Mouse (Mus musculus) adrenal gland, adult 8-10 months (tissue): ENCODE measurements at regions not wholly inside any gene's neighbourhood (a gene's known extent, or its start where the extent isn't known, plus 50 kb on each side); places are given as distances from the start of the nearest gene placed in this dataset.
A peak's percentile ranks its signal among the peaks of the same experiment; 100 is the strongest.

Experiments used
- DNase-seq: peaks from one replicate; pipeline ENCODE4 v3.0.0; 2022

DNA sequence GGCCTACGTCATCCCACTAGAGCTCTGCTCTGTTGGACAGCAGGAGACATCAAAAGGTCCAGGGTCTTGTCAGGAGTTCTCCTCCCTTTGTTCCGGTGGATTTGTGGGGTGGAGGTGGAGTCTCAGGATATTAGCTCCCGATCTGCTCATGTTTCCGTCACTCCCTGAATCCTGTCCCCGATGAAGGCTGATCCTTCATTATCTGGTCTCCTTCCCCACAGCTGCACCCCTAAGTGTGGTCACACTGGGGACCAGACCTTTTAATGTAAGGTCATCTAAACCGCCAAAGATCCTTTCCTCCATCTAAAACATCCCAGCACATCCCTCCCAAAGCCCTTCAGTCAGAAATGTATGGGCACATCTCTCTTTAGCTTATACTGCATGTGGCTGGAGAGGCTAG, 215.6 kb upstream of the Ccdc122 start:
- no peak for DNase-seq

DNA sequence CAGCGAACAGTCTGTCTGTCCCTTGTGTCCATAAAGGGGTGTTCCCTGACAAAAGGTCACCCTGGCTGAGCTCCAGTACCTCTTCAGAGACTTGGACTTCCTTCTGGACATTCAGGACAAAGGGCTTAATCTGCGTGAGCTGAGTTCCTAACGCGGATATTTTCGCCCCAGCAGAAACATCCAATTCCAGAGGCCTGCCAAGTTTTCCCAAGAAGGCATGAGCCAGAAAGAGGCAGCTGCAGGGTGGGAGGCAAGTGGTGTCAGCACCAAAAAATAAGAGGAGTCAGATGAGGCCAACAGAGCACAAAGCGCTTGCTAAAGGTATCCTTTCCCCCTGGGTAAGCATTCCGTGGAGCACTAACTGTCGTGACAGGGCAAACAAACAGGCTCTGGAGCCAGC, 216.9 kb upstream of the Ccdc122 start:
- peak; percentile 77 for DNase-seq

DNA sequence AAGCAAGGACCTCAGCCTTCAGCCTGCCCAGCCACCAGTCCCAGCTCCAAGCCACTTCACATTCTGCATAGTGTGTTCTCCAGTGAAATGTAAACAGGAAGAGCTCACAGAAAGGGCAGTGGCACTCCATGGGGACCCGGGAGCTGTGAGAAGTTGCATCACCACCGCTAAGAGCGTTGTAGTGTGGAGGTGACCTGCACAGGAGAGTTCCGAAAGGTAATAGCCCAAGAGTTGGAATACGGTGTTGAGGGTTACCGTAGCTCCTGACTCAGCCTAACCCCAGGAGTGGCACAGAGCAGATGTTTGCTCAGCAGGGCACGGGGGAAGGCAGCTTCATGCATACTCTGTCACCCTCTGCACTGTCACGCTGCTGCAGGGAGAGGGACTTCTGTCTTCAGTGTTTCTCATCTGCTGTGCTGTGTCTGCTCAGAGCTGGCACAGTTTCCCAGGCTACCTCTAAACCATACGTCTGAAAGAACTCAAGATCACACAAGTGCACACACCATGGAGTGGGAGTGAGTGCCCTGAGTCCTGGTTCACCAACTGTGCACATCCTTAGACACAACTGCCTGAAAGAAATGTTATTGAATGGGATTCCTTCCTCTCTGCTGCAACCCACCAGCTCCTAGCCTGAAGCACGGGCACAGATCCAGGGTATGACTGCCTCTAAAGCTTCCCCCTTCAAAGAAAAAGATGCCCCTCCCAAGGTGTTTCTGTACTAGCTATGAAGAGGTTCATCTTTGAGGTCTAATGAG, 218.1 kb upstream of the Ccdc122 start:
- DNase-seq: no peak

DNA sequence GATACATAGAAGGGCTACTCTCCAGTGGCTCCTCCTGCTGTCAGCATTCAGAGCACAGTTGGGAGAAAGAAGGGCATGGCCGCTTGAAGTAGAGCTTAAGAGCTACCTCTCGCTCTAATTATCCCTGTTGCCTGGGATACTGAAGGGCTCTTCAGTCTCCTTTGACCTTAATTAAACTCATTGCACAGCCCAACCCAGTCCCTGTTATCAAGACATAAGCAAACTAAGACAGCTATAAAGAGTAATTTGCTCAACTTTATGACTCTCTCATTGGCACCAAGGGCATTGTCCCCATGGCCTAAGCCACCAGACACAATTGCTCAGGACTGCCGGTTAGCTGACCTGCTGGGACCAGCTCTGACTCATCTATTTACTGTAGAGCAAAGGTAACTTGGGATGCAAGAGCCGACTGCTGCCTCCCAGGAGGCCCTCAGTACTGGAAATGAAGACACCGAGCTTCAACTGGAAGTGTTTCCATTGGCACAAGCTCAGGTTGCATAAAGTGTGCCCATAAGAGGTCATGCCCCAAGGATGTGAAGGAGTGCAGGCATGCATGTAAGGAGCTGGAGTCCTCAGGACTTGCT, 219.3 kb upstream of the Ccdc122 start:
- DNase-seq: peak; percentile 30

DNA sequence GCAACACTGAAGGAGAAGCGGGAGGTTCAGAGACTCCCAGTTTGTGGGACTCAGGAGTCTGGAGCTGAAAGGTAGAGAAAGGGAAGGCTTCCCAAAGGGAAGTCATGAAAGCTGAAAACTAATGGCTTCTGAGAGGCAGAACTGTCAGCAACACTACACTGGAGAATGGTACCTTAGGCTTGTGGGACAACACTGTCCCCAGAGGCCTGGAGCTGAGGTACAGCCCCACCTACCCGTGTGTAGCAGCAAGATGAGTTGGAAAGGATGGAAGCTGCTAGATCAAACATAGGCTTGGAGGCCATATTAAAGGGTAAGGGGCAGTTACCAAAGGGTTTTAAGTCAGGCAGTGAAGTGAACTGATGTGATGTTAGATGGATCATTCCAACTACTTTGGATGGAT, 219.9 kb upstream of the Ccdc122 start:
- no peak for DNase-seq

DNA sequence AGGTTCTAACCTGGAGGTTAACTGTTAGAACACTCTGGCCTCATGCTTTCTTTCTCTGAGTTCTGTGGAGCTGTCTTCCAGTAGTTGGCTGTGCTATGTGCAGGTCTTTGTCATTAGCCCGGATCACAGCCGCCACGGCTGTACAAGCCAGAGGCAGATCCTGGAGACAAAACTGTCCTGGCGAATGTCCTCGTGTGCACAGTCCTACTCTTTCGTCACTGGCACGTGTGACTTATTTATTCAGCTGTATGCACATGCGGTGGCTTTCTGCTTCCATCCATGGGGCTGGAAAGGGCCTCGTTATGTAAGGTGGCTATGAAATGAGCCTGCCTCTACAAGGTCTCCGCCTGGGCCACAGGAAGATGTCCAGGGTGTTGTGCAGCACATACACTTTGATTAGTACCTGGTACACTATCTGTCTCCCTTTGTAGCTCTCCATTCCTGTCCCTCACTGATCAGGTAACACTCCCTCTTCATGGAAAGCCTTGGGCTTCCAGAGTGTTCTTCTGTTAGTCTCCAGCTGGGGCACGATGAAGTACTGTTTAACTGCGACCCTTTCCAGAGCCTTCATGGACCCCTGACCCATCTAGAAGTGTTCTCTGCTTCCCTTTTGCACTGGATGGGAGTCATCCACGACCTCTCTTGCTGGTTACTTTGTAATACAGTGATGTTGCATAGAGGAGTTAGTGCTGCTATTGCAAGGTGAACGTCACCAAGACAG, 224.3 kb upstream of the Ccdc122 start:
- no peak for DNase-seq

DNA sequence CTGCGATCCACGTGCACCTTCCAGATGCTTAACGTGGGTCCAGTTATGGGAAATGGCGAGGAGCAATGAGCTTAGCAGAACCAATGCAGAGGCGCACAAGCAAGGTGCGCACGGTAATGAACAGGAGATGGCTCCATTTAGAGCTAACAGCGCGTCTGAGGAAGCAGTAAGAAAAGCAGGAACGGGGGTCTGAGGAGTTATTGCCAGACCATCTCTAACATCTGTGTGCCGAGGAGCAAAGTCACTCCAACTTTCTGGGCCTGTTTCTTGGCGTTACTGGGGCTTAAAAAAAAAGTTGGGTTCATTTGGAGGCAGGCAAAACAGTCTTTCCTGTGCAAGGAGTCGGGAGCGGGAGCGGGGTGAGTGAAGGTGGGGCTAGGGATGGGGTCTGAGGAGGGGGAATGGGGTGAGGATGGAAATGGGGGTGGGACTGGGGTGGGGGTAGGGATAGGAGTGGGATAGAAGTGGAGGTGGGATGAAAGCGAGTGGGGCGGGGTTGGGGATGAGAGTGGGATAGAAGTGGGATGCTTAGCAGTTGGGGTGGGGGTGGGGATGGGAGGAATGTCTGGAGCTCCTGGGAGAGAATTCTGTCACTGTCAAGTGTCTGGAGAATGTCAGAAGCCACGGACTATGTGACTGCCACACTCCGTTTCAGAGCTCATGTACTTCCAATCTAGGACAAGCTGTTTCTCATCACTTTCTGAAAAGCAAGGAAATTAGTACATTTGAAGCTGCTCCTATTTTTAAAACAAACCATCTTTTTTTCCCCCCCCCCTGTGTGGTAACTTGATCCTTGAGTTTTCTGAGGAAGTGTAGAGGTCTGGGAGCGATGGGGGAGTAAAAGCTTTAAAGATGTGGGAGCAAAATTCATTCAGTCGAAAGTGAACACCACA, 225.6 kb upstream of the Ccdc122 start:
- DNase-seq: no peak

DNA sequence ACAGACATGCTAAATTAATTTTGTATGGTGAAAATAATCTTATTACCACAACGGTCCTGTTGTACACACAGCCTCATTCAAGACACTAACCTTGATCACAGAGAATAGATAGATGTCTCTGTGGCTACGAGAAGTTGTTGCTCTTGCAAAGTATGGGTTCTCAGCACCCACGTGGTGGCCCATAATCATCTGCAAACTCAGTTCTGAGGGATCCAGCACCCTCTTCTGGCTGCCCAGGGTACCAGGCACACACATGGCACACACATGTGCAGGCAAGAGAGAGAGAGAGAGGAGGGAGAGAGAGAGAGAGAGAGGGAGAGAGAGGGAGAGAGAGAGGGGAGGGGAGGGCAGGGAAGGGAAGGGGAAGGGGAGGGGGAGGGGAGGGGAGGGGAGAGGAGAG, 226.5 kb upstream of the Ccdc122 start:
- DNase-seq: no peak

DNA sequence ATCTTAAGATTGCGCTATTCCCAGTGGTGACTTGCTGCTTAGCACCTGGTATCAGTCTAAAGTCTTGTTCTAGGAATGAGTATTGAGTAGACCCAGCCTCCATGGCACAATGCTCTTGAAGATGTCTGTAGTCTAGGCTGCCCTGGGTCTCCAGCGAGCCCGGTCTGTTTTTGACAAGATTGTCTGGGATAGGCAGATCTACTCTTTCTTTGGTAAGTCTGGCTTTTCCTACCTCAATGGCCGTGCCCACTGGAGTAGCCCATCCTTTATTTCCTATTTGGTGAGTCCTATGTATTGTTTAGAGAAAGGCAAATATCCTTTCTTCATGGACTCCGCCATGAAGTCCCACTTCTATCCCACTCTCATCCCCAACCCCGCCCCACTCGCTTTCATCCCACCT, 227.2 kb upstream of the Ccdc122 start:
- no peak for DNase-seq

DNA sequence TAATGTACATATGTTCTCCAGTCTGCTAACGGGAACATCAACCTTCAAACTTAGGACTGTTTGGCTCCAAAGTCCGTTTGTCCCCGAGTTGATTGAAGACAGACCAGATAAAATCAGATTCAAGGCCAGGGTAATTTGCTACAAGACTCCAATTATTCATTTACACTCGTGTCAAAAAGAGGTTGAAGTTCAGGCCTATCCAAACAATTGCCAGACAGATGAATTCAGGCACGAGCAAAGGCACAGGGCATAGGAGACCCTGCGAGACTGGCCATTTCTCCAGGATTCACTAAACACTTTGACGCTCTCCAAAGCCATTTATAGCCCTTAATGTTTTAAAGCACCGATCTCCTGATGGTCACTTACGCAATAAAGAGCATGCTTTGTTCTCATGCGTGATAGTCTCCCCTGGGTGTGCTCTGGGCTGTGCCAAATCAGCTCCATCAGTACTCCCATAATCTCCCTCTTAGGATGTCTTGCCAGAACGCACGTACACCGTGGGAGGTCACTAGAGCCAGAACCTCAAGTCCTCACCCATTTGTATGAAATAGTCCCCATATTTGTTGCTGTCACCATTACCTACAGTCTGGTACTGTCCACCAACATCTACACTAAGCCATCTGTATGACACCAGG, 231.3 kb upstream of the Ccdc122 start:
- DNase-seq: no peak

DNA sequence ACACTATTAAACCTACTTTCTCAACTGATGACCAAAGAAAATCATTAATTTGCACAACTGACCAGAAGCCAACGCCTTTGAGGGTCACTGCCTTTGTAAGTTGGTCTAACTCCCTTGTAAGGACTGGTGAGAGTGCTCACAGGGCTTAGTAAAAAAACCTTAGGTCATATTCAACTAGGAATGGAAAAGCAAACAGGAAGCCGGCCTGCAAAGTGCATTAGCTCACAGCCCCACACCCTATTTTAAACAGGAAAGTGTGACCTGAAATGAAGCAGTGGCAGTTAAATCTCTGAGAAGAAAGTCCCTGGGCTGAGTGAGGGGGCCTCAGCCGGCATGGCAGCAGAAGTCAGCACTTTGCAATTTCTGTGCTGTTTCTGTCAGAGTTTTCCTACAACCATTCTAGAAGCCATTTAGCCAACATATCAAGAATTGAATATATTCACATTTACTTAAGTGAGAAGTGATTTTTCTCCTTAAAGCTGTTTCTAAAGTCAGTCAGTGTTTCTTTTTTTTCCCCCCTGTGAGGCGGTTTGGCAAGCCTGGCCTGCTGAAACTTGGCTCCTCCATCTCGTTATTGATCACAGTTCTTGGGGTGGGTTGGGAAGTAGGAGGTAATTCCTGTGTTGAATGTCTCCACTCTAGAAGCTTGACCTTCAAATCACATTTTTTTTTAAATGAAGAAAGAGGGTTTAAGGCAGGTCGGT, 232.0 kb upstream of the Ccdc122 start:
- no peak for DNase-seq

DNA sequence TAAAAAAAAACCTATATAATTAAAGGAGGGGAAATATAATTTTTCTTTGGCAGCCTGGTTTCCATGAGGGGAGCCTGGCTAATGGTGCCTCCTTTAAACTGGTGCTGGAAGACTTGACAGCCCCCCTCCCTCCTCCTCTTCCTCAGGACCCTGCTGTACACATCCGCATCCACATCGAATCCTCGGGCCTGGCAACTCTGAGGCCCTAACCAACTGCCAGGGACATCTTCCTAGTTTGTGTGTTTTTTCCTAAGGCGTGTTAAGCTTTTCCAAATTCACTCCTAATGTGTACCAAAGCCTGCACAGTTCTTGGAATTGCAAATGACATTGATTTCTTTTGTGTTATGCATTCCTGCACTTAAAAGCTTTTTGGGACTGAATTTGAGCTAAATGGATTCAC, 236.4 kb upstream of the Ccdc122 start:
- no peak for DNase-seq

DNA sequence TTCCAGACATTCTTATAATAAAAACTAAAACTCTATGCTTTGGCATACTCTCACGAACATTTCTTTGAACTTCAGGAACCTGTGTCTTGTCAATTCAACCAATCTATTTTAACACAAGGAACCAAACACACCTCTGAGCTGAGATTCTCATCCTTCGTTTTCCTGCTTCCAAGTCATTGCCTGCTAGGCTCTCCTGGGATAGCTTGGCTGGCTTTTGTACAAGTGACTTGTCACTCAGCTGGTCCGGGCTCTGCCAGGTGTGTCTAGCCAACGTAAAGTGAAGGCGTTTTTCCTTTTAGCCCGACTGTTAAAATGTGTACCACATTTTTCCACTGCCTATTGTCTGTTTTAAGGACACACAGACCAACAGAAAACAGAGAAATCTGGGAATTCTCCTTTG, 236.8 kb upstream of the Ccdc122 start:
- DNase-seq: no peak

DNA sequence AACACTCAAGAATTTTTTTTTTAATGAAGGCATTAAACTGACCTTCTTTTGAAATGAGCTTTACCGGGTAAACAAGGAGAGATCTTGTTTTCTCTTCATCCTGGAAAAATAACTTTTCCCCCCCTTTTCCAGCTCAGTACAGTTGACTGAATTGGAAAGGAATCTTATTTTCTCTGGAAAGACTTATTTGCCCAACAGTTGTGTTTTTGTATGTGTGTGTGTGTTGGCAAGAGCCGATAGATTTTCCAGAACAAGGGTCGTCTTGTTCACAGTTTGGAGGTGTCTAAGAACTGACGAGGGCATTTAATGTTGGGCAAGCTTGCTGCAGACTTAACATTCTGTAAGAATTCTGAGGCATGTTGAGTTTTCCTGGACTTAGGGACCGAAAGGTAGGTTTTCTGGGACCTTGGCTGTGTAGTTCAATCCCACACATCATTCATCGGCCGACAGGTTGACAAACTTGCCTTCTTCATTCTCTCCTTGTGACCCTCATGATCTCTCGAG, 237.6 kb upstream of the Ccdc122 start:
- no peak for DNase-seq

DNA sequence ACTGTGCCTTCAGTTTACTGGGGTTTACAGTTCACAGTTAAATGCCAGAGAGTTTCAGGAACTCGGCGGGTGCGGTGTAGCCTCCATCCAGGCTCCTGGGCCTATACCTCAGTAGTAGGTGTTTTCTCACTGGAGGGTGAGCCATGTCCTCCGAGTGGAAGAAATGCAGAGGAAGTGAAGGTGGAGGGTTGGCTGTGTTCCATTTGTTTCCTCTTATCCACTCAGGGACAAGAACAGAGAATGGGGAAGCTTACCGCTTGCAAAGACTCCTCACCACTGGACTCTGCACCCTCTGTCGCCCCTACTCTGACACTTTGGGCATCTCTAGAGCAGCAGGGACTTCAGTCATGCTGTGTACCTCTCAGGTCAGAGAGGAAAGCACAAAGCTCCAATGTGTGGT, 238.1 kb upstream of the Ccdc122 start:
- no peak for DNase-seq

DNA sequence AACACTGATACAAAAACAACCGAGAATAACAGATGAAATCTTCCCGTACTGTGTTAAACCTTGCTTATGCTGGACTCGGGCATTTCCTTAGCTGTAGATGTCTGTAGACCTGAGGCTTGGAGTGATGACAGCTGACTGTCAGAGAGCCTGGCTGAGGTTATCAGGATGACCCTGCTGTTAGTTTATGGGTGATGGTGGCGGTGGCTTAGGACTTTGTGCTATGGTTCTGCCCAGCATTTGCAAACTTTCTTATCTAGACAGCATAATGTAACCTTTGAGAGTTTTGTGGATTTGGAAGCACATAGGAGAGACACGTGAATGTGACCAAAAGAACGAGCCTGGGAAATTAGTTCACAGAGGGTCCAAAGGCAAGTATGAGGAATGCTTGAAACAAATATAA, 239.1 kb upstream of the Ccdc122 start:
- DNase-seq: no peak

DNA sequence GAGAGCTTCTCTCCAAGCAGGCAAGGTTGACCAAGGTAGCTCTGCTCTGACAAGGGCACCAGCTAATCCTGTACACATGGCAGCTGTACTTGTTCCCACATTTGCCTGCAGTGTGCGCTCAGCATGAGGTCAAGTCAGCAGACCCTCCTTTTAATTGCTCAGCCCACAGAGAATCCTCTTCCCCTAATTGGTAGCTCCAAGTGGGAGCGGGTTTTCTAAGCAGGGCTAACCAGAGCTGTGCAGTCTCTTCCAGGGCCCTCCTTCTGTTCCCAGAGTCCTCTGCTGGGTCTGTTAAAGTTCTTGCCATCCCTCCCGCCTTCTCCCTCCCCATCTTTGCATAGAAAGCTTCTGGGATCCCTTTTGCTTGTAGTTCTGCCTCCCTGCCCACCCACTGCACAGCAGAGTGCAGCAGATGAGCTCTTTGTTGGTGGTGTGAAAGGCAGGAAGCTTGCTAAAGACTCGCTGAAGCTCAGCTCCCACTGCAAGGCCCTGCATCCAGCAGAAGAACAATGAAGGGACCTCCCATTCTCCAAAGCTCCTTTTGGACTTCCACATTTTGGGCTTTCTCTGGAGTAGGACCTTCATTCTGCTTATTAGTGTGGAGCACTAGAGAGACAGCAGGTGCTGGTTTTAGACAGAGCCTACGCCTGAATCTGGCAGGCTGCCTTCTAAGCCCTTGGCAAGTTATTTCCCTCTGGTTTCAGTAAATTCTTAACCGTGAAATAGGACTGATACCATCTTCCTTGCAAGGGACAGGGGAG, 235.3 kb upstream of the Serp2 start:
- no peak for DNase-seq

DNA sequence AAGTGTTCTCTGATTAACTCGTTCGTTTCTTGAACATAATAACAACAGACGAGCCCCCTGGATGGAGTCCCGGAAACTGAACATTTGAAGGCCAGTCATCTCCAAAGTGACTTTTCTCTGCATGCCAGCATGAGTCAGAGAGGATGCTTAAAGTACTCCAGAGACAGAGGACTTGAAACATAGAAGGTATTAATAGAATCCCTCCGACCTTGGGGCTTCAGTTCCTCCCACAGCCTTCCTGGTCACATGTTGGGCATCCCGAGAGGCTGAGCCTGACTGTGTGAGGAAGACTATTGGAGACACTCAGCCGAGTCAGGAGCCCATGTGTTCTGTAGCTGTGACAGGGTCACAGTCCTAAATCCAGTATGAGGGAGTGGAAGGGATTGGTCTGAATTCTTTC, 232.7 kb upstream of the Serp2 start:
- DNase-seq: peak; percentile 43

DNA sequence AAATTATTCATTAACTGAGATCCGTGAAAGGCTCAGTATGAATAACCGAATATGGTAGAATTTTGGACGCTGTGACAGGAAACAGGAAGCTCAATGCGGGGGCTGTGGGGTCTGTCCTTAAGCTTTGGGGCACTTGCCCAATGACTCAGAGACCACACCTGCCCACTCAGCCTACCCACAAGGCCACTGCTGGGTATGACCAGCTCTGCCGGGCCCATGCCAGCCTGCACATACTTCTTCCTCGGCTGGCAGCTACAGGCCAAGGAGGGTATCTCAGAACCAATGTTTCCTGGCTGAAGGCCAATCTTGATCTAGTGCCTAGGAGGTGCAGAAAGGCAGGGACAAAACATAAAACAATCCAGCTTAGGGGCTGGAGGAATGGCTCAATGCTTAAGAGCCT, 230.9 kb upstream of the Serp2 start:
- peak; percentile 25 for DNase-seq

DNA sequence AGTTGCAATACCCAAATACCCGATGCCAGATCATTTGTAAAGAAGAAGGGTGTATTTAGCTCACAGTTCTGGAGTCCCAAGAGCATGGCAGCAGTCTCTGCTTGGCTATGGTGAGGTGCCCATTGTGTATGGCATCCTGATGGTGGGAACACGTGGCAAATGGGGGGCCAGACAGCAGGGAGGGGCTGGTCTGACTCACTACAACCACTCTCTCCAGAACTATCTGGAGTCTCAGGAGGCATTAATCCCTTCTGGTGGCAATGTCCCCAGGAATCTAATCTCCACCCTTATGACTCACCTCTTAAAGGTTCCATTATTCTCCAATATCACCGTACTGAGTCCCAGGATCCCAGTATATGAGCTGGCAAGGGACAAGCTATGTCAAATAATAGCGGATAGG, 229.5 kb upstream of the Serp2 start:
- DNase-seq: no peak

DNA sequence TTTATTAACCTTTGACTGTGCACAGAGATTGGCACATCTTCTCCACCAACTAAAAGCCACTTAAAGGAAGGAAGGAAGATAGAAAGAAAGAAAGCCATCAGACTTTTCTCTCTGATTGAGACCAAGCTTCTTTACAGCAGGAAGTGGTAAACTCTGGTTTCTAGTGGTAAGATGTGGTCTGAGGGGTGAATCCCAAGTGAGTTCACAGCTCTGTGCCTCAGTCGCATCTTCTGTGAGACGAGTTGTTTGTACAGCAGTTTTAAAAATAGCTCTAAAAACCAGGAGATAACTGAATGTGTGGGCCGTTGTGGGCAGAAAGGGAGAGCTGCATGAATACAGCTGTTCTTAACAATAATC, 224.8 kb upstream of the Serp2 start:
- no peak for DNase-seq
